Mouse (Mus musculus): ENCODE measurements around the gene Fgfr1op. TPM values are rescaled to one million over a fixed set of nuclear protein-coding genes. Genes with fewer than 3 reads are reported as not detected.
"Not testable (repeated sequence)": the region's sequence is repeated elsewhere in the genome, so short reads cannot be mapped to it uniquely, and the experiment has no call there.

Fgfr1op gene
- polyA plus RNA-seq, 1 experiment from 2014 or later: 55.2 TPM

DNA sequence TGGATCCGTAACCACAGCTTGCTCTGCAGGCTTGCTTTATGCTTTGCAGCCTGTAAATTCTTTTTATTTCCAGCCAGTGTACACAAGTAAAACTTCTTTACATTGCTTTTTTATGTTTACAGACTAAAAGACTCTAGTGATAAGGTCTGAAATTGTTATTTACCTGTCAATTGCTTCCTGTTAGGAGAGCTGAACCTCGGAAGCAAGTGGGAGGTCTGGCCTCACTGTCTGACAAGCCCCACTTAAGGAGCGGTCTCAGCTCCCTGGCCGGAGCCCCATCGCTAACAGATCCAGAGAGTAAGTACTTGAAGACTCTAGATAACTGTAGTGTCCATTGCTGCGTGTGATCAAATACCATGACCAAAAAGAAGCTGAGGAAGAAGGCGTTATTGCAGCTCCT is 18.9 kb downstream of the Fgfr1op start:
- H3K36me3 ChIP-seq: peaks cover 93% of the 10 kb centered on the region
- 87% methylated on average over 7 of the region's 7 CpGs for WGBS

DNA sequence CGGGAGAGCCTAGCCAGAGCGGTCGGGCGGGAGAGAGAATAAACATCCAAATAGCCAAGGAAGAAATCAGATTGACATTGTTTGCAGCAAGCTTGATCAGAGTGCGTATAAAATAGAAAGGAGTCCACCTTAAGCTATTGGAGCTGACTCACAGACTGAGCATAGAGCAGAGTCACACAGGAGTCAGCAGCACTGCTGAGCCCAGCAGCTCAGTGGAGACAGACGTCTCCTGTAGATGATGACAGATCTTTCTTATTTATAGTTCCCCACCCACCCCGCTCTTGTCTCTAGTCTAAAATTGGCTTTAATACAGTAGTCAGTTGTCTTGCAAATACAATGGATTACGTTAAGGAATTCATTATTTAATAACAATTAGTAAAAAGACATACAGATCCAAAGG is 28.4 kb downstream of the Fgfr1op start:
- WGBS: 95% methylated on average over 8 of the region's 8 CpGs
- no peak overlapping the region for H3K27ac ChIP-seq
- no peak for DNase-seq (ENCODE audit: low spot score)
- peaks cover 83% of the 10 kb centered on the region for H3K36me3 ChIP-seq
- no peaks in the 10 kb centered on the region for H3K9me3 ChIP-seq (replicated peaks)
- no peaks in the 10 kb centered on the region for H3K27me3 ChIP-seq (ENCODE audit: low read depth, poor library complexity, severe bottlenecking)
- no peak overlapping the region for H3K4me3 ChIP-seq
- H3K4me1 ChIP-seq: no peaks in the 10 kb centered on the region

More for the DNA sequence above, 18.9 kb downstream of the Fgfr1op start:
- H3K27ac ChIP-seq: no peak overlapping the region
- H3K4me3 ChIP-seq: no peak overlapping the region
- no peaks in the 10 kb centered on the region for H3K27me3 ChIP-seq (ENCODE audit: low read depth, poor library complexity, severe bottlenecking)
- no peaks in the 10 kb centered on the region for H3K9me3 ChIP-seq (replicated peaks)
- peaks cover 3% of the 10 kb centered on the region; the same call in 1 of the 2 replicates for H3K4me1 ChIP-seq
- no peak for DNase-seq (ENCODE audit: low spot score)

DNA sequence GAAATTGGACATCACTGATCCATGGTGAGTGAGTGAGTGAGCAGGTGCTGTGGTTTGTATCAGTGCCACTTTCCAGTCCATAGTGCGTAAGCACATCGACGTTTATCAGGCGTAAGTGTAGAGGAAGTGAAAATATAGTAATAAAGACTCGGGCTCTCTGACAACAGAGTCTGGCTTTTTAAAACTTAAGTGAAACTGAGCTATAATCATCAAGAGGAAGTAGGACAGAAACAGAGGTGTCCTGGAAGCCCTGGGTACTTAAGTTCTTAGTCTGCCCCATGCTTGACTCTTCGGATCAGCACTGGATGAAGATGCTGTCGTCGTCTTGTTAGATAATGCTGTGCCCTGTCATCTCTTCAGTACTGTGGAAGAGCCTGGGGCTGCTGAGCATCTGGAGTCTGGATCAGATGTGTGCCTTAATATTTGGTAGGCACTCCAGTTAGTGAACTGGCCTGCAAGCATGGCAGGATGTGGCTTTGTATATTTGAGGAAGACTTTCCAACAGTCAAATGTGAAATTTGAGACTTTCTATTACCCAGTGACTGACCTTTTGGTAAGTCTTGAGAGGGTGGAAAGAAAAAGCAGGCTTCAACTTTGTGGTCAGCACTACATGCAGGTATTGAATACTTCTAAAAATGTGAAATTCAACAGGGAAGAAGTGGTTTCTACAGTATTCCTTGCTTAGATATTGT is 30.5 kb downstream of the Fgfr1op start:
- H3K27ac ChIP-seq: no peak overlapping the region
- no peaks in the 10 kb centered on the region for H3K4me1 ChIP-seq
- 93% methylated on average over 8 of the region's 8 CpGs for WGBS
- no peak for DNase-seq (ENCODE audit: low spot score)
- H3K9me3 ChIP-seq (replicated peaks): no peaks in the 10 kb centered on the region
- H3K36me3 ChIP-seq: peaks cover 61% of the 10 kb centered on the region
- no peaks in the 10 kb centered on the region for H3K27me3 ChIP-seq (ENCODE audit: low read depth, poor library complexity, severe bottlenecking)
- no peak overlapping the region for H3K4me3 ChIP-seq

DNA sequence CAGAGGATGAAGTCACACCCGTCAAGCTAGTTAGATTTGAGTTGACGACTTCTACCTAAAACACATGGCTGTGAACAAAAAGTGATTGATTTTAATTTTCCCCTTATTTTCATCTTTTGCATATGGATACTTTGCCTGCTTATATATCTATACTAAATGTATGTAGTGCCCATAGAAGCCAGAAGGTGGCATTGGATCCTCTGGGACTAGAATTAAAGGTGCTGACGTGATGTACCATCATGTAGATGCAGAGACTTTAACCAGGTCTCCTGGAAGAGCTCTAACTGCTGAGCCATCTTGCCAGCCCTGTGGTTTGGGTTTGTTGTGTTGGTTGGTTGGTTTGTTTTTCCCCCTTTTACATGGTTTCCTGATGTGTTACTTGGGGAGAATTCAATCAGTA is 32.4 kb downstream of the Fgfr1op start:
- Histone ChIP-seq H3K36me3 (peaks cover 45% of the 10 kb centered on the region), H3K4me3 (no peak overlapping the region), H3K27ac (no peak overlapping the region), H3K9me3 (replicated peaks) (no peaks in the 10 kb centered on the region), H3K4me1 (no peaks in the 10 kb centered on the region), H3K27me3 (ENCODE audit: low read depth, poor library complexity, severe bottlenecking) (no peaks in the 10 kb centered on the region)
- no peak for DNase-seq (ENCODE audit: low spot score)
- 77% methylated on average over 3 of the region's 3 CpGs for WGBS

DNA sequence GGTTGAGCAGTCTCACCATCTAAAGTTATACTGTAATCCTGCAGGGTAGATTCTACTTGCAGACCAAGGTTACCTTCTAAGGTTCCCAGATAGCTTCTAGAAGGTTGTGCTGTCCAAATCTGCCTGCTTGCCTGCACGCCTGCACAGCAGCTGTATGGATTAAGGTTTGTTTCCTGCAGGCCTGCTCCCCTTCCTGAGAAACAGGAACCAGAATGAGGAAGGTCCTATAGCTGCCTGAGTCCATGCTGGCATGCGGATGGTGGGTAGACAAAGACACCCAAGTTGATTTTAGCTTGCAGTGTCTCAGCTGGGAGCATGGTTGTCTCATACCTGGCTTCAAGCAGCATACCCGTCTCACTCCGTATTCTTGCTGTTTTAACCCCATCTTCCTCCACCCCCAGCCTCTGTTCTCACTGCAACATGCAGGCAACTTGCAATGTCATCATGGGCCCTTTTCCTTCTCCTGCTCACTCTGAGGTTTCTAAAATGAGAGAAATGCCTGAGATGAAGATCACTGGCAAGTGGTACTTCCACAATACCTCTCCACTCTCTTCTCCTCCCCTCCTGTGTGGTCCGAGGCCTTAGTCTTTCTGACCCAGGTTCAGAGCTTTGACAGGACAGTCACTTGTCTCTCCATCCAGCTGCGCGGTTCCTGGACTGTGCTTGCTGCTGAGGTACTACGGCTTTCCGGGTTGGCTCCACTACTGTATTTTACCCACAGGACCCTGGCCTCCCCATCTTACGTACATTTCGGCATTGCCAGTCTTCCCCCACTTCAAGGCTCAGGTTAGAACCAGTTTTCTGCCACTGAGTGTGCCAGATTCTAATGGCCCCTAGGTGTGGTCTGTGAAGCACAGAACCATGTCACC is 34.0 kb downstream of the Fgfr1op start:
- no peaks in the 10 kb centered on the region for H3K4me1 ChIP-seq
- WGBS: 89% methylated on average over 11 of the region's 11 CpGs
- H3K27me3 ChIP-seq (ENCODE audit: low read depth, poor library complexity, severe bottlenecking): no peaks in the 10 kb centered on the region
- DNase-seq (ENCODE audit: low spot score): no peak
- H3K27ac ChIP-seq: no peak overlapping the region
- H3K4me3 ChIP-seq: no peak overlapping the region
- peaks cover 31% of the 10 kb centered on the region for H3K36me3 ChIP-seq
- no peaks in the 10 kb centered on the region for H3K9me3 ChIP-seq (replicated peaks)

DNA sequence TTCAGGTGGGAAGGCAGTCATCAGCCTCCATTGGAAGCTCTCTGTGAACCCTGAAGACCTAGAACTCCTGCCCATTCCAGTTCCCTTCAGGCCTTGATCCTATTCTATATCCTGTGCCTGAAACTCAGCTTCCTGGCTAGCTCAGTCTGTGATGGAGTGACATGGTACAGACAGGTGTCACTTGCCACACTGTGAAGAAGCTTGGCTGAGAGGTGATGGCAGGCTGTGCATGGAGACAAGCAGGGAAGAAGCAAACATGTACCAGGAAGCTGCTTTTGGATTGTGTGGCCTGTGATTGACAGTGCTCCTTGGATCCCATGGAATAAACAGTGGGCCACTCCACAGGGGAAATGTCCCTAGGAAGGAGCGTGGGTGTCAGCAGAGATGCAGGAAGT is 34.6 kb downstream of the Fgfr1op start:
- Histone ChIP-seq H3K4me1 (no peaks in the 10 kb centered on the region), H3K36me3 (peaks cover 25% of the 10 kb centered on the region), H3K9me3 (replicated peaks) (no peaks in the 10 kb centered on the region), H3K27me3 (ENCODE audit: low read depth, poor library complexity, severe bottlenecking) (no peaks in the 10 kb centered on the region), H3K4me3 (no peak overlapping the region), H3K27ac (no peak overlapping the region)
- 74% methylated on average over 1 of the region's 1 CpGs for WGBS
- DNase-seq (ENCODE audit: low spot score): no peak

DNA sequence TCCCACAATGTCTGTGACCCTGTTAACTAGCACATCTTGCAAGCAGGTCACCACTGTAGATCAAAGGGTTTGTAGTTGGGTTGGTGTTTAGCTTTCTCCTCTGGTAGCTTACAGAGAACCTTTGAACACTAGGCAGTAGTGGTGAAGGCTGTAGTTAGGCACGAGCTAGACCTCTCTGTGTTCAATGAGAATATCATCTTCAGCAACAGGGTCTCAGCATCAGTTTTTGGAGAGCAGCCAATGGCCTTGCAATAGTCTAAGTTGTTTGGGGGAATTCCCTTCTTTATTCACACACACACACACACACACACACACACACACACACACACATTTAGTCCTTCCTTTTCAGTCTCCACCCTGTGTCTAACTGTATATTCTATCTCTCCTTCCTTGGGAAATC is 38.2 kb downstream of the Fgfr1op start:
- 67% methylated on average over 1 of the region's 1 CpGs for WGBS
- Histone ChIP-seq H3K36me3 (no peaks in the 10 kb centered on the region), H3K27me3 (ENCODE audit: low read depth, poor library complexity, severe bottlenecking) (no peaks in the 10 kb centered on the region), H3K4me3 (no peak overlapping the region), H3K9me3 (replicated peaks) (no peaks in the 10 kb centered on the region), H3K27ac (no peak overlapping the region), H3K4me1 (no peaks in the 10 kb centered on the region)
- no peak for DNase-seq (ENCODE audit: low spot score)

DNA sequence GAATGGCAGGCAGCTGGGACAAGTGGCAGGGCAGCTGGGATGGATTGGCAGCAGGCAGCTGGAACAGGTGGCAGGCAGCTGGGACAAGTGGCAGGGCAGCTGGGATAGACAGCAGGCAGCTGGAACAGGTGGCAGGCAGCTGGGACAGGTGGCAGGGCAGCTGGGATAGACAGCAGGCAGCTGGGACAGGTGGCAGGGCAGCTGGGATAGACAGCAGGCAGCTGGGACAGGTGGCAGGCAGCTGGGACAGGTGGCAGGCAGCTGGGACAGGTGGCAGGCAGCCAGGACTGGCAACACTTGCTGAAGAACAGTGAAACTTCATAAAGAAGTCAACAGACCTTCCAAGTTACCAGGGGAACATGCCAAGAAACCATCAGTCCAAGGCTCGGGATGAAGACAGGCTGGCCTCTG is 39.9 kb downstream of the Fgfr1op start:
- DNase-seq (ENCODE audit: low spot score); H3K27me3 ChIP-seq (ENCODE audit: low read depth, poor library complexity, severe bottlenecking); H3K27ac ChIP-seq; H3K9me3 ChIP-seq (replicated peaks); H3K4me3 ChIP-seq; H3K4me1 ChIP-seq; H3K36me3 ChIP-seq: not testable (repeated sequence)
- 79% methylated on average over 1 of the region's 1 CpGs for WGBS

DNA sequence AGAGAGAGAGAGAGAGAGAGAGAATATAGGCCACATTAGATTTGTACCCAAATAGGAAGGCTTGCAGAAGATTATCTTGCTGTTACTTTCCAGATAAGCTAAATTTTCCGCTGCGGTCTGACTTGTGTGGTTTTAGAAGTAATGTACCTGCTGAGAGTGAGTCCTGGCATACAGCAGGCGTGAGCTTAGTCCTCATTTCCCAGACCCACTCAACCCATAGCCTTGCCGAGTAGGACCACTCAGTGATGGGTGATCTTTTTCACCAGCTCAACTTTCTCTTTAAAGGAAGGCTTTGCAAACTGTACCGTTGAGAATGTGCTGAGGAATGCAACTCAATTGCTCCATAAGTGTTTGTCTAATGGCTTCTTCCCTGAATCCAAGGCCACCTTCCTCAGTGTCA is 41.4 kb downstream of the Fgfr1op start:
- 87% methylated on average over 5 of the region's 5 CpGs for WGBS
- DNase-seq (ENCODE audit: low spot score): no peak
- no peaks in the 10 kb centered on the region for H3K9me3 ChIP-seq (replicated peaks)
- no peak overlapping the region for H3K27ac ChIP-seq
- H3K36me3 ChIP-seq: no peaks in the 10 kb centered on the region
- no peak overlapping the region for H3K4me3 ChIP-seq
- no peaks in the 10 kb centered on the region for H3K27me3 ChIP-seq (ENCODE audit: low read depth, poor library complexity, severe bottlenecking)
- H3K4me1 ChIP-seq: no peaks in the 10 kb centered on the region

DNA sequence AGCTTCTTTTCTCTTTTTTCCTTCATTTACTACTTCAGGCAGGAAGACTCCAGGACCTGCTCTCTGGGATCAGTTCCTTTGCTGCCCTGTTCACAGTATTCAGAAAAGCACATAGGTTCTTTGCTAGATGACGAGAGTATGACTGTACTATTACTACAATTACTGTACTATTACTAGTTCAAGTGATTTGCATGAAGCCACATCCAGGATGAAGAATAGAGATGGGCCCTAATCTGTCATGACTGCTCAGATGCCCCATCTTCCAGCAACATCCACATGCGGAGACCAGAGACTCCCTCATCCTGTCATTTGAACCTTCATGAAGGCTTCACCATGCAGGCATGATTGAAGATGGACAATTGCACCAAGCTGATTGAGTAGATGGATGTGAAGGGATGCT is 44.4 kb downstream of the Fgfr1op start:
- WGBS: 85% methylated on average over 2 of the region's 2 CpGs

DNA sequence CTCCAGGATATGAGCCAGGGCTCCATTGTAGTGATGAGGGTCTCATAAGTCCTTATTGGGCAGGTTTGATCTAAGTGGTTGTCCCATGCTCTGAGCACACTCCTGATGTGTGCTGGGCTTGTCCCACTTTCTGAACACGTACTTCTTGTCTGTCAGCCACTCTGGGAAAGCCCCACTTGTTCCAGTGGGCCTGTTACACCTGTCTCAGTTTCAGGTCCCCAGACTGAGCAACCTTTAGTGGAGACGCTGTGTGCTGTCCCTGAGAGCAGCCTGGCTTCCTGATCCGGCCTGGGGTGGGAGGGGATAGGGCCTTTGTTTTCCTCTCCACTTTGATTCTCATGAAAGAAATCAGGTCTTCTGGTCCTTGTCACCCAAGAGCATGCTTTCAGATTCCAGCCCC is 44.9 kb downstream of the Fgfr1op start:
- Histone ChIP-seq H3K27me3 (ENCODE audit: low read depth, poor library complexity, severe bottlenecking) (no peaks in the 10 kb centered on the region), H3K4me1 (no peaks in the 10 kb centered on the region), H3K4me3 (no peak overlapping the region), H3K9me3 (replicated peaks) (no peaks in the 10 kb centered on the region), H3K36me3 (no peaks in the 10 kb centered on the region), H3K27ac (no peak overlapping the region)
- no peak for DNase-seq (ENCODE audit: low spot score)
- 67% methylated on average over 3 of the region's 3 CpGs for WGBS

More for the DNA sequence above, 44.4 kb downstream of the Fgfr1op start:
- Histone ChIP-seq H3K4me1 (no peaks in the 10 kb centered on the region), H3K4me3 (no peak overlapping the region), H3K9me3 (replicated peaks) (no peaks in the 10 kb centered on the region), H3K36me3 (no peaks in the 10 kb centered on the region), H3K27ac (no peak overlapping the region), H3K27me3 (ENCODE audit: low read depth, poor library complexity, severe bottlenecking) (no peaks in the 10 kb centered on the region)
- DNase-seq (ENCODE audit: low spot score): no peak

DNA sequence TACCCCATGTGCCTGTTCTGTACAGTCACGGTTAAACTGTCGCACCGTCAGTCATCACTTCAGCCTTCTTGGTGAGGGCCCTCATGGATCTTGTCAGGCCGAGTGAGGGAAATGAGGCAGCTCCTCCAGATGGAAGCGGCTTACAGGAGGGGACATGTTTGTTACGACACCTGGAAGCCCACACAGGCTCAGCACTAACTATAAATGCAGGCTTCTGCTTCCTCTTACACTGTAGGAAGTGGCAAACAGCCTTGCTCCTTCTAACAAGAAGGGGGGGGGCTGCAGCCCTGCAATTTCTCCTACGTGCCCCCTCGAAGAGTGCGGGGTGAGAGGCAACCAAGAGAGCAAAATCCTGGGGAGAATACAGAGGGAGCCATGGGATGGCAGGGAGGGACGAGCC is 45.4 kb downstream of the Fgfr1op start:
- 84% methylated on average over 10 of the region's 10 CpGs for WGBS
- Histone ChIP-seq H3K4me1 (no peaks in the 10 kb centered on the region), H3K36me3 (no peaks in the 10 kb centered on the region), H3K27me3 (ENCODE audit: low read depth, poor library complexity, severe bottlenecking) (no peaks in the 10 kb centered on the region), H3K4me3 (no peak overlapping the region), H3K9me3 (replicated peaks) (no peaks in the 10 kb centered on the region), H3K27ac (no peak overlapping the region)
- DNase-seq (ENCODE audit: low spot score): no peak

DNA sequence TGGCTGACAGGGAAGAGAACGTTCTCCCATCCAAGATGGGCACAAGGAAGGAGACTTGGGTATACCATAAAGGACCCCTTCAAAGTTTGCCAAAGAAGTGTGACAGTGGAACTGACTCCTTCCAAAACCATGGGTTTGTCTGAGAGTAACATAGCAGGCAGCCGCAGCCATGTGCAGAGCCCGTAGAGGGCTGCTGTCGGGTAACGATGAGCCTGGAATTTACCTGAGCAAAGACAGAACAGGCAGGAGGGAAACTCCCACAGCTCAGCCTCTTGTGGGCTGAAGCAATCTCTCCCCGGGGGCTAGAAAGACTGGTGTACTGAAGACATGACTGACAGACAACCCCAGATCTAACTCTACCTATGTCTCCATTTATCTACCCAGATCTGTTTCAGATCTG is 46.1 kb downstream of the Fgfr1op start:
- Histone ChIP-seq H3K27ac (no peak overlapping the region), H3K4me3 (no peak overlapping the region), H3K27me3 (ENCODE audit: low read depth, poor library complexity, severe bottlenecking) (no peaks in the 10 kb centered on the region), H3K36me3 (no peaks in the 10 kb centered on the region), H3K9me3 (replicated peaks) (no peaks in the 10 kb centered on the region), H3K4me1 (no peaks in the 10 kb centered on the region)
- DNase-seq (ENCODE audit: low spot score): no peak
- 88% methylated on average over 6 of the region's 6 CpGs for WGBS

Data from limb, embryonic 10.5 days (tissue).